Mouse (Mus musculus): ENCODE measurements around the gene Arfgef2. TPM values are rescaled to one million over a fixed set of nuclear protein-coding genes. Genes with fewer than 3 reads are reported as not detected.

Arfgef2 gene
- total and polyA plus RNA-seq, 3 experiments: 9.2 to 18.7 (median 11.2) TPM

GRCm38 (mm10) chr2:166822119-166822826 lies 16.9 kb downstream of the Arfgef2 start:
- TF ChIP-seq RCOR1 (conservative IDR thresholded peaks at IDR 0.05; ENCODE audit: low read depth, low read length): no peak
- TF ChIP-seq MAX (IDR thresholded peaks at IDR 0.05; ENCODE audit: low read length): no peak
- TF ChIP-seq SIN3A (IDR thresholded peaks at IDR 0.05; ENCODE audit: low read length): no peak
- TF ChIP-seq SMC3 (IDR thresholded peaks at IDR 0.05; ENCODE audit: low read depth, low read length): no peak
- TF ChIP-seq KAT2A (IDR thresholded peaks at IDR 0.05; ENCODE audit: insufficient replicate concordance, low read length): no peak
- TF ChIP-seq ZKSCAN1 (IDR thresholded peaks at IDR 0.05; ENCODE audit: borderline replicate concordance, low read depth, low read length): no peak
- TF ChIP-seq E2F4 (IDR thresholded peaks at IDR 0.05; ENCODE audit: insufficient replicate concordance, low read depth, low read length): no peak
- TF ChIP-seq TCF12 (IDR thresholded peaks at IDR 0.05; ENCODE audit: low read depth, low read length): no peak
- Histone ChIP-seq H3K4me3 (replicated peaks in 1 of 3; ENCODE audit: low read depth in 2 of 3, low read length in 2 of 3, poor library complexity in 1 of 3) (no peak overlapping the region), H3K27me3 (replicated peaks) (no peaks in the 10 kb centered on the region), H3K4me2 (ENCODE audit: insufficient read depth, low read depth, poor library complexity, severe bottlenecking) (no peak overlapping the region), H3K36me3 (replicated peaks in 1 of 2; ENCODE audit: control insufficient read depth in 1 of 2, insufficient read depth in 1 of 2, low read length in 1 of 2) (peaks cover 0 to 32% of the 10 kb centered on the region in 2 experiments), H3K79me2 (replicated peaks; ENCODE audit: control insufficient read depth, extremely low read depth, insufficient read depth, poor library complexity, severe bottlenecking) (no peaks in the 10 kb centered on the region), H3K27ac (ENCODE audit: insufficient read depth, low read depth) (no peak overlapping the region), H3K9me3 (replicated peaks; ENCODE audit: low read length) (no peaks in the 10 kb centered on the region), H3K9ac (ENCODE audit: insufficient read depth, low read depth) (no peak overlapping the region), H3K4me1 (ENCODE audit: control insufficient read depth in 1 of 2, insufficient read depth in 2 of 2) (peaks cover 23 to 73% of the 10 kb centered on the region in 2 experiments)
- in situ Hi-C loops (cut with MboI; ENCODE audit: low pct_ligation_motif_present, low pct_unique_long_range_greater_than_20kb, low sequenced_read_pairs) (no loop called here), dilution Hi-C loops (cut with MboI; ENCODE audit: extremely low pct_ligation_motif_present, extremely low pct_unique_long_range_greater_than_20kb, low sequenced_read_pairs) (no loop called here)
- DNase-seq (ENCODE audit: extremely low read depth): no peak

DNA sequence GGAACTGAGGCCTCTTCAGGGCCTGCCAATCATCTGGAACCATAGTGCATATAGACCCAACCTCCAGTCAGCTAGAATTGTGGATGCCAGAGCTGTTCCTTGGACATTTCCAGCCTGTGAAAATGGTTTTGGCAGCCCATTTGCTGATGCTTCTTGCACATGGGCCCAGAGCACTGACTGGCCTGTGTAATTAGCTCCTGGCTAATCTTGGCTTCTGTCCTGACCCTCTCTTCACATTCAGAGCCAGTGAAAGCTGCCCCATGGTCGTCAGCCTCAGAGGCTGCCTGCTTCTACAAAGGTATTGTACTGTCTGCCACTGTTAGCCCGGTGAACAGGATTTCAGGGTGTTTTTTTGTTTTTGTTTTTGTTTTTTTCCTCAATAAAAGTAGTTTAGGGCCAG lies 17.5 kb downstream of the Arfgef2 start:
- Histone ChIP-seq H3K36me3 (replicated peaks in 1 of 2; ENCODE audit: control insufficient read depth in 1 of 2, insufficient read depth in 1 of 2, low read length in 1 of 2) (peaks cover 5 to 33% of the 10 kb centered on the region in 2 experiments), H3K27ac (ENCODE audit: insufficient read depth, low read depth) (no peak overlapping the region), H3K4me1 (ENCODE audit: control insufficient read depth in 1 of 2, insufficient read depth in 2 of 2) (peaks cover 23 to 80% of the 10 kb centered on the region in 2 experiments), H3K9ac (ENCODE audit: insufficient read depth, low read depth) (no peak overlapping the region), H3K9me3 (replicated peaks; ENCODE audit: low read length) (no peaks in the 10 kb centered on the region), H3K79me2 (replicated peaks; ENCODE audit: control insufficient read depth, extremely low read depth, insufficient read depth, poor library complexity, severe bottlenecking) (no peaks in the 10 kb centered on the region), H3K27me3 (replicated peaks) (no peaks in the 10 kb centered on the region), H3K4me3 (replicated peaks in 1 of 3; ENCODE audit: low read depth in 2 of 3, low read length in 2 of 3, poor library complexity in 1 of 3) (no peak overlapping the region), H3K4me2 (ENCODE audit: insufficient read depth, low read depth, poor library complexity, severe bottlenecking) (no peak overlapping the region)
- in situ Hi-C loops (cut with MboI; ENCODE audit: low pct_ligation_motif_present, low pct_unique_long_range_greater_than_20kb, low sequenced_read_pairs) (no loop called here), dilution Hi-C loops (cut with MboI; ENCODE audit: extremely low pct_ligation_motif_present, extremely low pct_unique_long_range_greater_than_20kb, low sequenced_read_pairs) (no loop called here)
- DNase-seq (ENCODE audit: extremely low read depth): no peak
- TF ChIP-seq MYC (IDR thresholded peaks at IDR 0.05; ENCODE audit: low read depth, low read length) (no peak), CHD1 (IDR thresholded peaks at IDR 0.05; ENCODE audit: low read depth, low read length) (no peak), BHLHE40 (IDR thresholded peaks at IDR 0.05; ENCODE audit: low read depth, low read length) (no peak), JUN (IDR thresholded peaks at IDR 0.05; ENCODE audit: insufficient read depth, low read depth, low read length) (no peak), ZC3H11A (IDR thresholded peaks at IDR 0.05; ENCODE audit: low read depth, low read length) (no peak)
